Mouse (Mus musculus): Measurements from ENCODE around the gene Helz. TPM values are rescaled to one million over a fixed set of nuclear protein-coding genes. Genes with fewer than 3 reads are reported as not detected.
"Not testable (repeated sequence)": the region's sequence is repeated elsewhere in the genome, so short reads cannot be mapped to it uniquely, and the experiment has no call there.

Gene Helz
- total and polyA plus RNA-seq, 2 experiments from 2014 or later: 8.1 to 13.6 TPM

- H3K4me2 ChIP-seq (ENCODE audit: low read depth); H3K27me3 ChIP-seq (ENCODE audit: insufficient read depth, low read length); H3K9me3 ChIP-seq (ENCODE audit: low read length); H3K4me1 ChIP-seq (ENCODE audit: insufficient read depth); ATAC-seq; H3K36me3 ChIP-seq (ENCODE audit: insufficient read depth); H3K4me3 ChIP-seq (ENCODE audit: low read depth, low read length); H3K9ac ChIP-seq; H3K27ac ChIP-seq (ENCODE audit: low read depth, low read length): not testable (repeated sequence)
- 43% methylated on average over 5 of the region's 5 CpGs for WGBS
- peak; percentile 87 for TF ChIP-seq CTCF (IDR thresholded peaks at IDR 0.05; ENCODE audit: low read depth)
- DNase-seq: peak; percentile 87
Observed at GRCm38 (mm10) chr11:107511954-107512353, 35.8 kb upstream of the Helz start.

GRCm38 (mm10) chr11:107513047-107513446 is 34.7 kb upstream of the Helz start:
- Histone ChIP-seq H3K4me3 (ENCODE audit: low read depth, low read length) (no peak overlapping the region), H3K9me3 (ENCODE audit: low read length) (no peaks in the 10 kb centered on the region), H3K27ac (ENCODE audit: low read depth, low read length) (no peak overlapping the region), H3K4me1 (ENCODE audit: insufficient read depth) (no peaks in the 10 kb centered on the region), H3K27me3 (ENCODE audit: insufficient read depth, low read length) (no peaks in the 10 kb centered on the region), H3K4me2 (ENCODE audit: low read depth) (no peak overlapping the region), H3K36me3 (ENCODE audit: insufficient read depth) (no peaks in the 10 kb centered on the region), H3K9ac (no peak overlapping the region)
- peak; percentile 32; the same call in 1 of the 2 replicates for ATAC-seq
- 43% methylated on average over 10 of the region's 10 CpGs for WGBS
- peak; percentile 46 for DNase-seq
- TF ChIP-seq CTCF (IDR thresholded peaks at IDR 0.05; ENCODE audit: low read depth): no peak

- no peak for ATAC-seq
- Histone ChIP-seq H3K27ac (ENCODE audit: low read depth, low read length) (no peak overlapping the region), H3K4me3 (ENCODE audit: low read depth, low read length) (no peak overlapping the region), H3K4me2 (ENCODE audit: low read depth) (no peak overlapping the region), H3K27me3 (ENCODE audit: insufficient read depth, low read length) (no peaks in the 10 kb centered on the region), H3K9ac (no peak overlapping the region), H3K4me1 (ENCODE audit: insufficient read depth) (no peaks in the 10 kb centered on the region), H3K9me3 (ENCODE audit: low read length) (no peaks in the 10 kb centered on the region), H3K36me3 (ENCODE audit: insufficient read depth) (no peaks in the 10 kb centered on the region)
- no peak for DNase-seq
- no peak for TF ChIP-seq CTCF (IDR thresholded peaks at IDR 0.05; ENCODE audit: low read depth)
- WGBS: 88% methylated on average over 2 of the region's 2 CpGs
Observed at GRCm38 (mm10) chr11:107516387-107516786, 31.3 kb upstream of the Helz start.

- TF ChIP-seq CTCF (IDR thresholded peaks at IDR 0.05; ENCODE audit: low read depth): no peak
- ATAC-seq: no peak
Observed at GRCm38 (mm10) chr11:107518645-107519429, 28.9 kb upstream of the Helz start.

GRCm38 (mm10) chr11:107521153-107521552 is 26.6 kb upstream of the Helz start:
- no peak overlapping the region for H3K27ac ChIP-seq (ENCODE audit: low read depth, low read length)
- no peaks in the 10 kb centered on the region for H3K9me3 ChIP-seq (ENCODE audit: low read length)
- no peaks in the 10 kb centered on the region for H3K27me3 ChIP-seq (ENCODE audit: insufficient read depth, low read length)
- H3K4me3 ChIP-seq (ENCODE audit: low read depth, low read length): no peak overlapping the region
- no peak for TF ChIP-seq CTCF (IDR thresholded peaks at IDR 0.05; ENCODE audit: low read depth)
- H3K9ac ChIP-seq: no peak overlapping the region
- 39% methylated on average over 1 of the region's 1 CpGs for whole genome bisulfite sequencing
- no peak overlapping the region for H3K4me2 ChIP-seq (ENCODE audit: low read depth)
- H3K36me3 ChIP-seq (ENCODE audit: insufficient read depth): no peaks in the 10 kb centered on the region
- no peaks in the 10 kb centered on the region for H3K4me1 ChIP-seq (ENCODE audit: insufficient read depth)
- ATAC-seq (no peak), DNase-seq (no peak)

More at GRCm38 (mm10) chr11:107518645-107519429, 28.9 kb upstream of the Helz start:
- Histone ChIP-seq H3K27me3 (ENCODE audit: insufficient read depth, low read length) (no peaks in the 10 kb centered on the region), H3K9me3 (ENCODE audit: low read length) (no peaks in the 10 kb centered on the region), H3K9ac (no peak overlapping the region), H3K4me1 (ENCODE audit: insufficient read depth) (no peaks in the 10 kb centered on the region), H3K27ac (ENCODE audit: low read depth, low read length) (no peak overlapping the region), H3K4me3 (ENCODE audit: low read depth, low read length) (no peak overlapping the region), H3K4me2 (ENCODE audit: low read depth) (no peak overlapping the region), H3K36me3 (ENCODE audit: insufficient read depth) (no peaks in the 10 kb centered on the region)
- 84% methylated on average over 5 of the region's 5 CpGs for WGBS
- DNase-seq: no peak

GRCm38 (mm10) chr11:107524966-107525365 is 22.8 kb upstream of the Helz start:
- no peak for ATAC-seq
- no peak for TF ChIP-seq CTCF (IDR thresholded peaks at IDR 0.05; ENCODE audit: low read depth)

GRCm38 (mm10) chr11:107527632-107528031 is 20.1 kb upstream of the Helz start:
- H3K4me1 ChIP-seq (ENCODE audit: insufficient read depth): no peaks in the 10 kb centered on the region
- TF ChIP-seq CTCF (IDR thresholded peaks at IDR 0.05; ENCODE audit: low read depth): no peak
- no peak overlapping the region for H3K4me3 ChIP-seq (ENCODE audit: low read depth, low read length)
- H3K9ac ChIP-seq: no peak overlapping the region
- no peak for ATAC-seq
- no peak for DNase-seq
- no peaks in the 10 kb centered on the region for H3K27me3 ChIP-seq (ENCODE audit: insufficient read depth, low read length)
- no peak overlapping the region for H3K27ac ChIP-seq (ENCODE audit: low read depth, low read length)
- no peaks in the 10 kb centered on the region for H3K9me3 ChIP-seq (ENCODE audit: low read length)
- H3K36me3 ChIP-seq (ENCODE audit: insufficient read depth): no peaks in the 10 kb centered on the region
- WGBS: 23% methylated on average over 3 of the region's 3 CpGs
- H3K4me2 ChIP-seq (ENCODE audit: low read depth): no peak overlapping the region

More at GRCm38 (mm10) chr11:107524966-107525365, 22.8 kb upstream of the Helz start:
- Histone ChIP-seq H3K9me3 (ENCODE audit: low read length) (no peaks in the 10 kb centered on the region), H3K27me3 (ENCODE audit: insufficient read depth, low read length) (no peaks in the 10 kb centered on the region), H3K36me3 (ENCODE audit: insufficient read depth) (no peaks in the 10 kb centered on the region), H3K4me2 (ENCODE audit: low read depth) (no peak overlapping the region), H3K4me1 (ENCODE audit: insufficient read depth) (no peaks in the 10 kb centered on the region), H3K9ac (no peak overlapping the region), H3K4me3 (ENCODE audit: low read depth, low read length) (no peak overlapping the region), H3K27ac (ENCODE audit: low read depth, low read length) (no peak overlapping the region)
- no peak for DNase-seq
- 77% methylated on average over 1 of the region's 1 CpGs for WGBS
